10 mouse cellular contexts compared by ENCODE assay signal in genomic region chr6:89345486-89345785, GRCm38 (mm10). TPM values are rescaled to one million over a fixed set of nuclear protein-coding genes. Genes with fewer than 3 reads are reported as not detected.
DNase-seq lines count a peak whose midpoint lies in the region; ATAC-seq and TF ChIP-seq lines count a peak whose summit lies in the region.
"Had no signal": no experiment of that assay in that cellular context is flagged by ENCODE, and none has a peak within 500 bp of the region (broad histone marks: within the 10 kb centered on the region; RNA-seq: fewer than 3 reads in every experiment).

No protein-coding gene starts in this region.

- no peak for DNase-seq in heart, postnatal 25 days (ENCODE audit: low spot score)
- no peak for DNase-seq in midbrain, embryonic 10.5 days (ENCODE audit: low spot score)
- no peak for DNase-seq in stomach, postnatal 0 days (ENCODE audit: low spot score)
- no peak for DNase-seq in spleen, adult 18-20 months
- no peak for DNase-seq in layer of hippocampus, postnatal 25 days (ENCODE audit: extremely low spot score in 1 of 2, low spot score in 1 of 2)
- DNase-seq: cerebellum, adult 11-12 months had no signal

- H3K9me3 ChIP-seq in heart, embryonic 13.5 days, result no peaks in the 10 kb centered on the region
- H3K9me3 ChIP-seq in midbrain, embryonic 10.5 days (replicated peaks), result no peaks in the 10 kb centered on the region
- no peaks in the 10 kb centered on the region for H3K9me3 ChIP-seq in midbrain, embryonic 15.5 days
- H3K9me3 ChIP-seq in stomach, postnatal 0 days (ENCODE audit: control insufficient read depth, low read length), result no peaks in the 10 kb centered on the region
- H3K9me3 ChIP-seq: megakaryocyte, embryonic 14.5 days had no signal

- TF ChIP-seq CTCF in embryonic fibroblast, embryonic 13.5 days (IDR thresholded peaks at IDR 0.05; ENCODE audit: borderline replicate concordance, insufficient read depth, low read length), result no peak
- no peak for TF ChIP-seq CTCF in stomach, postnatal 0 days (IDR thresholded peaks at IDR 0.05; ENCODE audit: low read depth)

- no peak for ATAC-seq in heart, embryonic 13.5 days (ENCODE audit: extremely low read depth, insufficient number of reproducible peaks, low FRiP score, low TSS enrichment)
- no peak for ATAC-seq in midbrain, embryonic 15.5 days (replicated peaks)
- peak; percentile 4; the same call in 1 of the 2 replicates for ATAC-seq in stomach, postnatal 0 days (ENCODE audit: low FRiP score, low TSS enrichment)

- peaks cover 56% of the 10 kb centered on the region for H3K36me3 ChIP-seq in heart, embryonic 13.5 days
- H3K36me3 ChIP-seq in midbrain, embryonic 10.5 days, result peaks cover 97% of the 10 kb centered on the region
- peaks cover 39% of the 10 kb centered on the region for H3K36me3 ChIP-seq in midbrain, embryonic 15.5 days (replicated peaks)
- peaks cover 16% of the 10 kb centered on the region for H3K36me3 ChIP-seq in stomach, postnatal 0 days (ENCODE audit: control insufficient read depth, insufficient read depth, low read length)

- peak overlapping the region; percentile 53 for H3K4me2 ChIP-seq in heart, embryonic 13.5 days
- H3K4me2 ChIP-seq in midbrain, embryonic 15.5 days, result no peak overlapping the region
- 0 out of 2 replicates have a peak overlapping the region, but pooled peaks have one; percentile 11 for H3K4me2 ChIP-seq in stomach, postnatal 0 days (replicated peaks; ENCODE audit: low read depth)

- WGBS in heart, embryonic 13.5 days, result 43% methylated on average over 3 of the region's 3 CpGs
- WGBS in midbrain, embryonic 10.5 days, result 77% methylated on average over 3 of the region's 3 CpGs
- WGBS in midbrain, embryonic 15.5 days, result 78% methylated on average over 3 of the region's 3 CpGs
- 58% methylated on average over 3 of the region's 3 CpGs for WGBS in stomach, postnatal 0 days

- H3K27ac ChIP-seq in heart, embryonic 13.5 days (replicated peaks), result peak overlapping the region; percentile 90
- H3K27ac ChIP-seq in midbrain, embryonic 10.5 days (replicated peaks), result peak overlapping the region; percentile 75
- no peak overlapping the region for H3K27ac ChIP-seq in midbrain, embryonic 15.5 days
- peak overlapping the region; percentile 96 for H3K27ac ChIP-seq in embryonic fibroblast, embryonic 13.5 days (ENCODE audit: insufficient read depth, low read length)
- peak overlapping the region; percentile 78 for H3K27ac ChIP-seq in stomach, postnatal 0 days (replicated peaks)

- H3K27me3 ChIP-seq in heart, embryonic 13.5 days (replicated peaks), result no peaks in the 10 kb centered on the region
- H3K27me3 ChIP-seq in midbrain, embryonic 10.5 days (ENCODE audit: low read depth, poor library complexity, severe bottlenecking), result no peaks in the 10 kb centered on the region
- H3K27me3 ChIP-seq in midbrain, embryonic 15.5 days (replicated peaks), result no peaks in the 10 kb centered on the region
- H3K27me3 ChIP-seq in stomach, postnatal 0 days (ENCODE audit: control insufficient read depth, insufficient read depth, low read length), result no peaks in the 10 kb centered on the region

- H3K4me3 ChIP-seq in heart, embryonic 13.5 days, result peak overlapping the region; percentile 20
- H3K4me3 ChIP-seq in midbrain, embryonic 10.5 days, result no peak overlapping the region
- no peak overlapping the region for H3K4me3 ChIP-seq in midbrain, embryonic 15.5 days
- H3K4me3 ChIP-seq in embryonic fibroblast, embryonic 13.5 days (ENCODE audit: insufficient read depth, low read length), result no peak overlapping the region
- H3K4me3 ChIP-seq in stomach, postnatal 0 days (ENCODE audit: low read depth, low read length), result no peak overlapping the region
- H3K4me3 ChIP-seq: megakaryocyte, embryonic 14.5 days had no signal

- peak overlapping the region; percentile 71 for H3K9ac ChIP-seq in heart, embryonic 13.5 days
- H3K9ac ChIP-seq in midbrain, embryonic 15.5 days, result no peak overlapping the region
- peak overlapping the region; percentile 27 for H3K9ac ChIP-seq in stomach, postnatal 0 days (ENCODE audit: low read length)

- intact Hi-C loops in heart, postnatal 25 days (cut with DNase I), result loop anchor here (5.0 kb wide), 1 partner anchor 287 kb away; no protein-coding TSS in a partner anchor

- H3K4me1 ChIP-seq in heart, embryonic 13.5 days, result peaks cover 71% of the 10 kb centered on the region
- H3K4me1 ChIP-seq in midbrain, embryonic 10.5 days, result peaks cover 29% of the 10 kb centered on the region
- peaks cover 29% of the 10 kb centered on the region for H3K4me1 ChIP-seq in midbrain, embryonic 15.5 days
- H3K4me1 ChIP-seq in embryonic fibroblast, embryonic 13.5 days (ENCODE audit: control insufficient read depth, insufficient read depth, low read length), result peaks cover 32% of the 10 kb centered on the region
- H3K4me1 ChIP-seq in stomach, postnatal 0 days (replicated peaks; ENCODE audit: control insufficient read depth, insufficient read depth), result peaks cover 7% of the 10 kb centered on the region

- no peak for TF ChIP-seq EP300 in stomach, postnatal 0 days (optimal IDR thresholded peaks at IDR 0.05)

- TF ChIP-seq POLR2A in embryonic fibroblast, embryonic 13.5 days (IDR thresholded peaks at IDR 0.05; ENCODE audit: low read depth, low read length), result no peak

RNA-seq across cellular contexts. Expression of gene Plxna1, which starts 17.0 kb away (rescaled TPM):
- polyA plus RNA-seq in heart, embryonic 13.5 days (2015; fragmentation: Nextera tagmentation; extraction: Ambion mirVana), result 9.1 and 10.9 TPM in 2 replicates
- total RNA-seq in heart, postnatal 25 days (2021), result 10 to 100 TPM; 21.2 to 28.7 TPM
- 24.3 and 30.4 TPM in 2 replicates for polyA plus RNA-seq in midbrain, embryonic 10.5 days (2016; fragmentation: Nextera tagmentation; extraction: Ambion mirVana)
- polyA plus RNA-seq in midbrain, embryonic 15.5 days (2015; fragmentation: Nextera tagmentation; extraction: Ambion mirVana), result 85.3 and 88.3 TPM in 2 replicates
- 161 and 176 TPM in 2 replicates for polyA plus RNA-seq in embryonic fibroblast, embryonic 13.5 days (2011; ENCODE audit: insufficient read length, low read depth, missing spikeins)
- polyA plus RNA-seq in stomach, postnatal 0 days (2015; fragmentation: Nextera tagmentation; extraction: Ambion mirVana), result 10.3 and 11.5 TPM in 2 replicates
- total RNA-seq in layer of hippocampus, postnatal 25 days (2021), result 100 to 1,000 TPM; 120 to 129 TPM
